Mouse (Mus musculus) midbrain, embryonic 13.5 days (tissue): Measurements from ENCODE around the gene Lrp8. TPM values are rescaled to one million over a fixed set of nuclear protein-coding genes. Genes with fewer than 3 reads are reported as not detected.

Source experiments
- ATAC-seq: fragments of 200-750 bp; cut with Nextera tagmentation; 2 replicates; pipeline ENCODE4 v1.8.0; 2017; ENCODE audit warnings: mild to moderate bottlenecking, moderate TSS enrichment, moderate library complexity
- H3K27ac ChIP-seq: fragments of 300-500 bp; sonication (generic); 2 replicates; pipeline ENCODE4 v1.5.1; 2015; ENCODE audit warnings: inconsistent platforms, mild to moderate bottlenecking, moderate library complexity
- H3K27me3 ChIP-seq: fragments of 300-500 bp; sonication (generic); 2 replicates; pipeline ENCODE4 v1.6.1; 2015; ENCODE audit warnings: mild to moderate bottlenecking, inconsistent platforms
- H3K36me3 ChIP-seq: fragments of 300-500 bp; sonication (generic); 2 replicates; pipeline ENCODE4 v1.6.1; 2015; ENCODE audit warnings: mild to moderate bottlenecking, inconsistent platforms
- H3K4me1 ChIP-seq: fragments of 300-500 bp; sonication (generic); replicated peaks from 2 replicates; pipeline ENCODE4 v1.6.1; 2015; ENCODE audit warnings: inconsistent platforms
- H3K4me2 ChIP-seq: fragments of 300-500 bp; sonication (generic); replicated peaks from 2 replicates; pipeline ENCODE4 v1.6.1; 2015; ENCODE audit warnings: moderate library complexity, mild to moderate bottlenecking, inconsistent platforms
- H3K4me3 ChIP-seq: fragments of 300-500 bp; sonication (generic); replicated peaks from 2 replicates; pipeline ENCODE4 v1.5.1; 2015; ENCODE audit warnings: mild to moderate bottlenecking, inconsistent platforms
- H3K9ac ChIP-seq: fragments of 300-500 bp; sonication (generic); replicated peaks from 2 replicates; pipeline ENCODE4 v1.6.1; 2015; ENCODE audit warnings: mild to moderate bottlenecking, inconsistent platforms
- H3K9me3 ChIP-seq: fragments of 300-500 bp; sonication (generic); 2 replicates; pipeline ENCODE4 v1.6.1; 2016; ENCODE audit warnings: mild to moderate bottlenecking, inconsistent platforms
- WGBS: fragments of 180-500 bp; shearing (Covaris S2); methylation state at CpG from one replicate; pipeline ENCODE4 v1.1.7; 2015; 5-methylcytosine and 5-hydroxymethylcytosine counted together
- polyA plus RNA-seq: library from polyadenylated mRNA; unstranded; fragments of >200 nt; fragmentation: Nextera tagmentation; extraction: Ambion mirVana; gene quantifications from 2 replicates; pipeline ENCODE4 v1.2.1, GENCODE M21; 2015

The Lrp8 gene
- polyA plus RNA-seq, 1 experiment from 2014 or later: 50.0 TPM

DNA sequence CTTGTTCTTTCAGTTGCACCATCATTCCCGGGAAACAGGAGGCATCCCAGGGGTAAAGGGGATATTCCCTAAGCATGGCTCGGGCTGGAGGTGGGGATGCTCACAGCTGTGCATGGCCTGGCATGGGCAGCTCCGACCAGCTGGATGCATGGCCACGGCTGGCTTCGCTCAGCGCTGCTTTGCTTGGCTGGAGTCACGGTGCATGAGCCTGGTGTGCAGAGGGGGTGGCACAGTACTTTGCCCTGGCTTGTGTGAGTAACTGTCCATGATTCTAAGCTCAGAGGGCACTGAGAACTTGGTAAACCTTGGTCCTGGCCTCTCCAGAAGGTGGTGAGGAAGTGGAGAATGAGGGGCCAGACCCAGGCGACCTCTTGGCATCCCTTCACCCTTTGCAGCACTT is 48.0 kb downstream of the Lrp8 start:
- no peak overlapping the region for H3K4me2 ChIP-seq
- peaks cover 12% of the 10 kb centered on the region for H3K4me1 ChIP-seq
- H3K4me3 ChIP-seq: no peak overlapping the region
- H3K27ac ChIP-seq: no peak overlapping the region
- H3K27me3 ChIP-seq: peaks cover 14% of the 10 kb centered on the region
- no peaks in the 10 kb centered on the region for H3K9me3 ChIP-seq
- 92% methylated on average over 8 of the region's 8 CpGs for WGBS
- no peak overlapping the region for H3K9ac ChIP-seq
- no peak for ATAC-seq
- H3K36me3 ChIP-seq: peaks cover 96% of the 10 kb centered on the region

DNA sequence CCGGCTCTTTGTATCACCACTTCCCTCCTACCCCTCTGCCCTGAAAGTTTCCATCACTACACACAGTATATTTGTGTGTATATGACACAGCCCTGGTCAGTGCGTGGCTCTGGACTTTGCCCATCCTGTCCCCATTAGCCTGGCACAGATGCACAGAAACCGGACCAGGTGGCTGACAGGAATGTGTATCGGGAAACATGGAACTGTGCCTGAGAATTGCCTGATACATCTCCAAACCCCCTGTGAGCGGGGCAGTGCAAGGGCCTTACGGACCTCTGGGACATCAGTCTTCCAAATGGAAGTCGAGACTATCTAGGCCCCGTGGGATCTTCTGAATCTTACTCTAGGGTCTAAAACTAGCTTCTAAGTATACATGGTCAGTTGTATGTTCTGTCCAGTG is 51.3 kb downstream of the Lrp8 start:
- H3K27ac ChIP-seq: no peak overlapping the region
- WGBS: 91% methylated on average over 8 of the region's 8 CpGs
- H3K4me3 ChIP-seq: no peak overlapping the region

GRCm38 (mm10) chr4:107853836-107854235 is 51.8 kb downstream of the Lrp8 start:
- H3K27ac ChIP-seq: no peak overlapping the region
- H3K9ac ChIP-seq: no peak overlapping the region
- no peaks in the 10 kb centered on the region for H3K4me1 ChIP-seq
- no peaks in the 10 kb centered on the region for H3K27me3 ChIP-seq
- no peak for ATAC-seq
- peaks cover 95% of the 10 kb centered on the region for H3K36me3 ChIP-seq
- no peak overlapping the region for H3K4me2 ChIP-seq
- no peaks in the 10 kb centered on the region for H3K9me3 ChIP-seq
- no peak overlapping the region for H3K4me3 ChIP-seq
- 91% methylated on average over 7 of the region's 7 CpGs for WGBS

More for the DNA sequence above, 51.3 kb downstream of the Lrp8 start:
- Histone ChIP-seq H3K9ac (no peak overlapping the region), H3K4me1 (no peaks in the 10 kb centered on the region), H3K4me2 (no peak overlapping the region), H3K27me3 (no peaks in the 10 kb centered on the region), H3K36me3 (peaks cover 95% of the 10 kb centered on the region), H3K9me3 (no peaks in the 10 kb centered on the region)
- ATAC-seq: no peak

- no peak overlapping the region for H3K27ac ChIP-seq
Observed at GRCm38 (mm10) chr4:107856958-107857686, 55.1 kb downstream of the Lrp8 start.

GRCm38 (mm10) chr4:107858995-107859394 is 56.9 kb downstream of the Lrp8 start:
- no peak overlapping the region for H3K4me2 ChIP-seq
- WGBS: 87% methylated on average over 7 of the region's 7 CpGs
- no peaks in the 10 kb centered on the region for H3K4me1 ChIP-seq
- H3K27ac ChIP-seq: no peak overlapping the region
- no peak for ATAC-seq
- no peaks in the 10 kb centered on the region for H3K9me3 ChIP-seq
- no peak overlapping the region for H3K4me3 ChIP-seq
- H3K9ac ChIP-seq: no peak overlapping the region
- peaks cover 94% of the 10 kb centered on the region for H3K36me3 ChIP-seq
- H3K27me3 ChIP-seq: no peaks in the 10 kb centered on the region

More at GRCm38 (mm10) chr4:107856958-107857686, 55.1 kb downstream of the Lrp8 start:
- Histone ChIP-seq H3K4me1 (no peaks in the 10 kb centered on the region), H3K4me3 (no peak overlapping the region), H3K36me3 (peaks cover 94% of the 10 kb centered on the region), H3K4me2 (no peak overlapping the region), H3K27me3 (no peaks in the 10 kb centered on the region), H3K9ac (no peak overlapping the region), H3K9me3 (no peaks in the 10 kb centered on the region)
- ATAC-seq: no peak
- 72% methylated on average over 11 of the region's 11 CpGs for WGBS

DNA sequence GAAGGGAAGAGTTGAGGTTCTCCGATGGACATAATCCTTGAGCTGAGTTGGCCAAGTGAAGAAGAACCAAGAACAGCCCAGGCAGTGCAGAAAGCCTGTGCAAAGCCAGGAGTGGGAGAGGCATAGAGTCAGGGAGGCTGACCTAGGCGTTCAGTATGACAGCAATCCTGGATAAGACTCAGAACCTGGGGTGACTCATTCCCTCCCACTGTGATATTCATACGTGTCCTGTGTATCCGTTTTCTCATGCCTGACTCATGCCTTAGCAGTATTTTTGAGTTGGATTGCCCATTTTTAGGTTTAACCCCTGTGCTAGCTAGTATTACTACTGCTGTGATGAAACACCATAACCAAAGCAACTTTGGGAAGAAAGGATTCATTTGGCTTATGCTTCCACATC is 62.8 kb downstream of the Lrp8 start:
- H3K36me3 ChIP-seq: peaks cover 77% of the 10 kb centered on the region
- H3K4me3 ChIP-seq: no peak overlapping the region
- no peaks in the 10 kb centered on the region for H3K27me3 ChIP-seq
- no peak overlapping the region for H3K9ac ChIP-seq
- H3K4me1 ChIP-seq: no peaks in the 10 kb centered on the region
- WGBS: 87% methylated on average over 4 of the region's 4 CpGs
- ATAC-seq: no peak
- H3K27ac ChIP-seq: no peak overlapping the region
- H3K9me3 ChIP-seq: no peaks in the 10 kb centered on the region
- no peak overlapping the region for H3K4me2 ChIP-seq

DNA sequence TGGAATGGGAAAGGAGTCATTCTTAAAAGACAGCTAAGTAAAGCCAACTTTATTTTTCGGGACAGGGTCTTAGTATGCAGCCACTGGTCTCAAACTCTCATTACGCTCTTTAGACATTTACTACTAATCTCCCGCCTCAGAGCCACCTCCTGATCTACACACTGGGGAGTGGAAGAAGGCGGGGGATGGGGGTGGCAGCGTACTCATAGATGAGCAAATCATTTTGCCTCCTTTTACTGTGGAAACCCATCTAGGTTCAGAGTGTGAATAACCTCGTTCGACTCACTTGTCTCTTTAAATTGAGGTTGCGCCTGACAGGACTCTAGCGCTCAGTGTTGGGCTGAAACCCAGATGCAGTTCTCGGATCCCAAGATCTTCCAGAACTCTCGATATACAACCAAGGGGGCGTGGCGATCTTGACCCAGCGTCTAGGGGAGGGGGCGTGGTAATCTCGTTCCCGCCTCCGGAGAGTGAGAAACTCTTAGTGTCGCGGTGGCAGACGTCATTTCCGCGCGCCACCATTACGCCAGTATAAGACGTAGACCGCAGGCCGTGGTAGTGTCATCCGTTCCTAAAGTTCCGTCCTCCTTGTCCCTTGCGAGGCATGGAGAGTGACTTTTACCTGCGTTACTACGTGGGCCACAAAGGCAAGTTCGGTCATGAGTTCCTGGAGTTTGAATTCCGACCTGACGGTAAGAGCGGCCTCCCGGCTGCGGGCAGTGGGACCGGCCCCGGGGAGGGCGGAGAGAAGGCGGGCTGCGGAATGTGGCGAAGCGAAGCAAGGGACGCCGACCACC is 77.4 kb downstream of the Lrp8 start, which contains the start of gene Magoh:
Magoh (plus strand) TSS at position 502 of the 797 bp plus-strand sequence.
- peaks cover 18% of the 10 kb centered on the region for H3K4me1 ChIP-seq
- peak within 1 kb of the TSS; percentile 87 for H3K4me2 ChIP-seq
- 3% methylated on average over 48 of the region's 48 CpGs for WGBS
- H3K9me3 ChIP-seq: no peaks in the 10 kb centered on the region
- H3K4me3 ChIP-seq: peak within 1 kb of the TSS; percentile 95
- H3K27ac ChIP-seq: peak within 1 kb of the TSS; percentile 67; the same call in 1 of the 2 replicates
- peaks cover 28% of the 10 kb centered on the region for H3K36me3 ChIP-seq
- H3K9ac ChIP-seq: peak within 1 kb of the TSS; percentile 82
- ATAC-seq: peak; percentile 90
- H3K27me3 ChIP-seq: no peaks in the 10 kb centered on the region

- WGBS: 92% methylated on average over 1 of the region's 1 CpGs
- H3K36me3 ChIP-seq: peaks cover 50% of the 10 kb centered on the region
Observed at GRCm38 (mm10) chr4:107881631-107882030, 79.6 kb downstream of the Lrp8 start.

GRCm38 (mm10) chr4:107886371-107886770 is 84.3 kb downstream of the Lrp8 start:
- 77% methylated on average over 7 of the region's 7 CpGs for WGBS
- H3K27ac ChIP-seq: no peak overlapping the region
- peaks cover 56% of the 10 kb centered on the region for H3K36me3 ChIP-seq
- H3K4me1 ChIP-seq: peaks cover 16% of the 10 kb centered on the region
- H3K27me3 ChIP-seq: no peaks in the 10 kb centered on the region
- no peak for ATAC-seq
- H3K4me3 ChIP-seq: no peak overlapping the region
- H3K9ac ChIP-seq: no peak overlapping the region
- H3K9me3 ChIP-seq: no peaks in the 10 kb centered on the region
- no peak overlapping the region for H3K4me2 ChIP-seq

More at GRCm38 (mm10) chr4:107881631-107882030, 79.6 kb downstream of the Lrp8 start:
- Histone ChIP-seq H3K27ac (no peak overlapping the region), H3K4me1 (peaks cover 18% of the 10 kb centered on the region), H3K4me2 (no peak overlapping the region), H3K27me3 (no peaks in the 10 kb centered on the region), H3K9me3 (no peaks in the 10 kb centered on the region), H3K4me3 (no peak overlapping the region), H3K9ac (no peak overlapping the region)
- no peak for ATAC-seq

GRCm38 (mm10) chr4:107889385-107889730 is 87.3 kb downstream of the Lrp8 start:
- Histone ChIP-seq H3K36me3 (peaks cover 52% of the 10 kb centered on the region), H3K9me3 (no peaks in the 10 kb centered on the region), H3K4me3 (peak overlapping the region; percentile 57), H3K4me1 (peaks cover 16% of the 10 kb centered on the region), H3K27ac (peak overlapping the region; percentile 92), H3K27me3 (no peaks in the 10 kb centered on the region), H3K9ac (peak overlapping the region; percentile 81), H3K4me2 (peak overlapping the region; percentile 80)
- peak; percentile 34 for ATAC-seq
- WGBS: under 1% methylated on average over 12 of the region's 12 CpGs

DNA sequence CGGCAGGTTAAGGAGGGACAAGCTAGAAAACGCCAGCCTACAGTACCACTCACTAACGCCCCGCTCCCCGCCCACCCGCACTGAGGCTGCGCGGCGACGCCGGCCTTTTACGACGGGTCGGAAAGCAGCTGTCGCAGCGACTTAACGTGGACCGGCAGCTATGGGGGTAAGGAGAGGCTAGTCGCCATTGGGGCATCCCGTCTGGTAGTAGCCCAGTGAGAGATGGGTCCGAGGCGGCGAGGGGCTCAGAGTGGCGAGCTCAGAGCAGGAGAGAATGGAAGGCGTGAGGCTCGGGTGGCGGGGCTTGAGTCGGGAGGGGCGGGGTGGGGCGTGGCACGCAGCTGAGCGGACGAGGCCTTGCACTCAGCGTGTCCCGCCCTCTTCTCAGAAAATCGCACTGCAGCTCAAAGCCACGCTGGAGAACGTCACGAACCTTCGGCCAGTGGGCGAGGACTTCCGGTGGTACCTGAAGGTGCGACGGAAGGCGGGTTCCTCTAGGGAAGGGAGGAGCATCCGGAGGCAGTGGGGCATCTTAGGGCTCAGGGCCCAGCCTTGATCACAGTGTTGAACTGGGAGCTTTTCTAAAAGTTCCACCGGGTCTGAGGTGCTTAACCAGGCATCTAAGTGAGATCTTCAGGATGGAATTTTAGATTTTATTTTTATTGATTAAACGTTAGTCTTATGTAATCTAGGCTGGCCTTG is 87.8 kb downstream of the Lrp8 start, which contains the start of gene 0610037L13Rik:
0610037L13Rik (plus strand) TSS at position 83 of the 702 bp plus-strand sequence.
- Histone ChIP-seq H3K9me3 (no peaks in the 10 kb centered on the region), H3K36me3 (peaks cover 52% of the 10 kb centered on the region), H3K4me3 (peak within 1 kb of the TSS; percentile 57), H3K9ac (peak within 1 kb of the TSS; percentile 81), H3K4me2 (peak within 1 kb of the TSS; percentile 80), H3K27ac (peak within 1 kb of the TSS; percentile 92), H3K4me1 (peaks cover 16% of the 10 kb centered on the region), H3K27me3 (no peaks in the 10 kb centered on the region)
- under 1% methylated on average over 48 of the region's 48 CpGs for WGBS
- peak; percentile 96 for ATAC-seq

- 89% methylated on average over 2 of the region's 2 CpGs for WGBS
- peaks cover 54% of the 10 kb centered on the region for H3K36me3 ChIP-seq
- no peak for ATAC-seq
- no peaks in the 10 kb centered on the region for H3K9me3 ChIP-seq
- no peak overlapping the region for H3K4me2 ChIP-seq
- H3K27ac ChIP-seq: no peak overlapping the region
- H3K9ac ChIP-seq: no peak overlapping the region
- H3K4me1 ChIP-seq: peaks cover 16% of the 10 kb centered on the region
- no peaks in the 10 kb centered on the region for H3K27me3 ChIP-seq
- no peak overlapping the region for H3K4me3 ChIP-seq
Observed at GRCm38 (mm10) chr4:107892663-107893062, 90.6 kb downstream of the Lrp8 start.
